ENCODE assay signal across 7 mouse cellular contexts in genomic region chr5:88566034-88566841, GRCm38 (mm10). TPM values are rescaled to one million over a fixed set of nuclear protein-coding genes. Genes with fewer than 3 reads are reported as not detected.
DNase-seq lines count a peak whose midpoint lies in the region; ATAC-seq and TF ChIP-seq lines count a peak whose summit lies in the region.

No protein-coding gene starts in this region.

- H3K4me1 ChIP-seq in lung, postnatal 0 days (ENCODE audit: insufficient read depth, low read depth, low read length) = no peaks in the 10 kb centered on the region
- no peaks in the 10 kb centered on the region for H3K4me1 ChIP-seq in embryonic facial prominence, embryonic 11.5 days (ENCODE audit: control insufficient read depth, insufficient read depth, low read length)
- no peaks in the 10 kb centered on the region for H3K4me1 ChIP-seq in limb, embryonic 11.5 days (ENCODE audit: control insufficient read depth, insufficient read depth, low read length)
- H3K4me1 ChIP-seq in neural tube, embryonic 13.5 days (replicated peaks) = peaks cover 17% of the 10 kb centered on the region

- H3K27ac ChIP-seq in lung, postnatal 0 days (ENCODE audit: low read length) = peak overlapping the region; percentile 92
- no peak overlapping the region for H3K27ac ChIP-seq in embryonic facial prominence, embryonic 11.5 days (replicated peaks; ENCODE audit: low read depth, low read length)
- H3K27ac ChIP-seq in limb, embryonic 11.5 days (replicated peaks; ENCODE audit: low read depth, low read length) = no peak overlapping the region
- H3K27ac ChIP-seq in neural tube, embryonic 13.5 days (replicated peaks) = peak overlapping the region; percentile 92

- peaks cover 4% of the 10 kb centered on the region; the same call in 1 of the 2 replicates for H3K36me3 ChIP-seq in lung, postnatal 0 days (ENCODE audit: insufficient read depth, low read length)
- H3K36me3 ChIP-seq in embryonic facial prominence, embryonic 11.5 days (replicated peaks; ENCODE audit: control insufficient read depth, insufficient read depth, low read depth, low read length) = no peaks in the 10 kb centered on the region
- 0 out of 2 replicates have a peak, but pooled peaks cover 3% of the 10 kb centered on the region for H3K36me3 ChIP-seq in limb, embryonic 11.5 days (ENCODE audit: control insufficient read depth, insufficient read depth, low read length)
- H3K36me3 ChIP-seq in neural tube, embryonic 13.5 days = peaks cover 8% of the 10 kb centered on the region; the same call in 1 of the 2 replicates

- no peak for TF ChIP-seq EP300 in lung, postnatal 0 days (IDR thresholded peaks at IDR 0.05)

- no peaks in the 10 kb centered on the region for H3K27me3 ChIP-seq in lung, postnatal 0 days (replicated peaks; ENCODE audit: insufficient read depth, low read length)
- no peaks in the 10 kb centered on the region for H3K27me3 ChIP-seq in embryonic facial prominence, embryonic 11.5 days (ENCODE audit: control insufficient read depth, insufficient read depth, low read length)
- H3K27me3 ChIP-seq in limb, embryonic 11.5 days (ENCODE audit: control insufficient read depth, insufficient read depth, low read length) = no peaks in the 10 kb centered on the region
- H3K27me3 ChIP-seq in neural tube, embryonic 13.5 days = no peaks in the 10 kb centered on the region

- peak; percentile 29 for DNase-seq in lung, postnatal 0 days (ENCODE audit: low spot score)
- DNase-seq in lung, postnatal 4 days = no peak
- peak; percentile 21 for DNase-seq in embryonic facial prominence, embryonic 11.5 days (ENCODE audit: low spot score)
- DNase-seq in limb, embryonic 11.5 days (ENCODE audit: low spot score) = no peak
- DNase-seq in adrenal gland, postnatal 10 days = no peak
- no peak for DNase-seq in ovary, postnatal 10 days (ENCODE audit: low spot score)

- no peak for TF ChIP-seq CTCF in lung, postnatal 0 days (IDR thresholded peaks at IDR 0.05)

- H3K9ac ChIP-seq in lung, postnatal 0 days (replicated peaks; ENCODE audit: low read depth) = peak overlapping the region; percentile 64
- peak overlapping the region; percentile 75 for H3K9ac ChIP-seq in embryonic facial prominence, embryonic 11.5 days (replicated peaks; ENCODE audit: low read length)
- H3K9ac ChIP-seq in limb, embryonic 11.5 days (ENCODE audit: low read length) = peak overlapping the region; percentile 82
- H3K9ac ChIP-seq in neural tube, embryonic 13.5 days = peak overlapping the region; percentile 92

- no peak for ATAC-seq in lung, postnatal 0 days
- ATAC-seq in embryonic facial prominence, embryonic 11.5 days (replicated peaks; ENCODE audit: insufficient number of reproducible peaks, low FRiP score, low TSS enrichment, low read depth) = no peak
- ATAC-seq in limb, embryonic 11.5 days (ENCODE audit: insufficient number of reproducible peaks, low FRiP score, low TSS enrichment, low read depth) = peak; percentile 31; the same call in 1 of the 2 replicates
- ATAC-seq in neural tube, embryonic 13.5 days (ENCODE audit: low read depth) = no peak

- 4% methylated on average over 14 of the region's 14 CpGs for WGBS in lung, postnatal 0 days
- 4% methylated on average over 14 of the region's 14 CpGs for WGBS in embryonic facial prominence, embryonic 11.5 days
- WGBS in limb, embryonic 11.5 days = 10% methylated on average over 14 of the region's 14 CpGs
- 6% methylated on average over 14 of the region's 14 CpGs for WGBS in neural tube, embryonic 13.5 days

- peak overlapping the region; percentile 91 for H3K4me3 ChIP-seq in lung, postnatal 0 days (ENCODE audit: low read depth, low read length)
- peak overlapping the region; percentile 87 for H3K4me3 ChIP-seq in embryonic facial prominence, embryonic 11.5 days (ENCODE audit: low read depth, low read length)
- H3K4me3 ChIP-seq in limb, embryonic 11.5 days (ENCODE audit: low read depth, low read length) = peak overlapping the region; percentile 87
- peak overlapping the region; percentile 88 for H3K4me3 ChIP-seq in neural tube, embryonic 13.5 days

- H3K9me3 ChIP-seq in lung, postnatal 0 days (ENCODE audit: low read length) = no peaks in the 10 kb centered on the region
- H3K9me3 ChIP-seq in embryonic facial prominence, embryonic 11.5 days (replicated peaks; ENCODE audit: control insufficient read depth, low read length) = no peaks in the 10 kb centered on the region
- H3K9me3 ChIP-seq in limb, embryonic 11.5 days (ENCODE audit: control insufficient read depth, low read length) = no peaks in the 10 kb centered on the region
- H3K9me3 ChIP-seq in neural tube, embryonic 13.5 days = no peaks in the 10 kb centered on the region

- H3K4me2 ChIP-seq in lung, postnatal 0 days (replicated peaks; ENCODE audit: low read depth, low read length) = peak overlapping the region; percentile 73
- H3K4me2 ChIP-seq in embryonic facial prominence, embryonic 11.5 days (ENCODE audit: low read depth, low read length) = peak overlapping the region; percentile 76
- H3K4me2 ChIP-seq in limb, embryonic 11.5 days (ENCODE audit: low read depth, severe bottlenecking) = peak overlapping the region; percentile 72
- peak overlapping the region; percentile 76 for H3K4me2 ChIP-seq in neural tube, embryonic 13.5 days

RNA-seq across cellular contexts. Expression of gene Rufy3, which starts 1.4 kb away (rescaled TPM):
- polyA plus RNA-seq in lung, postnatal 0 days (2015; fragmentation: Nextera tagmentation; extraction: Ambion mirVana) = 7.5 and 8.4 TPM in 2 replicates
- polyA plus RNA-seq in embryonic facial prominence, embryonic 11.5 days (2014; fragmentation: Nextera tagmentation; extraction: Ambion mirVana) = 34.1 and 39.9 TPM in 2 replicates
- polyA plus RNA-seq in limb, embryonic 11.5 days (2014; fragmentation: Nextera tagmentation; extraction: Ambion mirVana) = 9.9 and 11.1 TPM in 2 replicates
- polyA plus RNA-seq in neural tube, embryonic 13.5 days (2015; fragmentation: Nextera tagmentation; extraction: Ambion mirVana) = 291 TPM in 2 replicates
- 10 to 100 TPM; 20.7 to 32.5 TPM for total RNA-seq in adrenal gland, postnatal 10 days (2021)

RNA-seq across cellular contexts. Expression of gene Utp3, which starts 12.0 kb away (rescaled TPM):
- 36.4 and 44.0 TPM in 2 replicates for polyA plus RNA-seq in lung, postnatal 0 days (2015; fragmentation: Nextera tagmentation; extraction: Ambion mirVana)
- polyA plus RNA-seq in embryonic facial prominence, embryonic 11.5 days (2014; fragmentation: Nextera tagmentation; extraction: Ambion mirVana) = 75.6 and 76.0 TPM in 2 replicates
- 86.4 and 95.8 TPM in 2 replicates for polyA plus RNA-seq in limb, embryonic 11.5 days (2014; fragmentation: Nextera tagmentation; extraction: Ambion mirVana)
- 52.0 and 52.3 TPM in 2 replicates for polyA plus RNA-seq in neural tube, embryonic 13.5 days (2015; fragmentation: Nextera tagmentation; extraction: Ambion mirVana)
- total RNA-seq in adrenal gland, postnatal 10 days (2021) = 10 to 100 TPM; 30.5 to 31.9 TPM

RNA-seq across cellular contexts. Expression of gene Jchain, which starts 38.5 kb away (rescaled TPM):
- 0.19 TPM in 1 of 2 replicates, not detected in the other for polyA plus RNA-seq in lung, postnatal 0 days (2015; fragmentation: Nextera tagmentation; extraction: Ambion mirVana)
- polyA plus RNA-seq in embryonic facial prominence, embryonic 11.5 days (2014; fragmentation: Nextera tagmentation; extraction: Ambion mirVana) = 0.35 and 0.39 TPM in 2 replicates
- polyA plus RNA-seq in limb, embryonic 11.5 days (2014; fragmentation: Nextera tagmentation; extraction: Ambion mirVana) = 0.17 TPM in 1 of 2 replicates, not detected in the other
- 0.17 and 0.29 TPM in 2 replicates for polyA plus RNA-seq in neural tube, embryonic 13.5 days (2015; fragmentation: Nextera tagmentation; extraction: Ambion mirVana)
- total RNA-seq in adrenal gland, postnatal 10 days (2021) = 1 to 10 TPM in 1 of 2 experiments, under 1 TPM in 1; 0.75 to 1.4 TPM

Comparison
In these comparisons a context has a peak if more than half of its experiments do, and no peak if none do; other contexts are left out.
1. DNase-seq: peak in lung, postnatal 0 days (single experiment) and embryonic facial prominence, embryonic 11.5 days (single experiment); none in lung, postnatal 4 days (0 of 2), limb, embryonic 11.5 days (single experiment), adrenal gland, postnatal 10 days (single experiment) and ovary, postnatal 10 days (single experiment).
2. H3K27ac ChIP-seq: peak in lung, postnatal 0 days (single experiment) and neural tube, embryonic 13.5 days (single experiment); none in embryonic facial prominence, embryonic 11.5 days (single experiment) and limb, embryonic 11.5 days (single experiment).
3. Peak in every context shown above with its lines, with median percentiles within 50 percentile points of each other: H3K4me2 ChIP-seq, H3K4me3 ChIP-seq and H3K9ac ChIP-seq.